Mouse (Mus musculus) thymus, postnatal 14 days (tissue): ENCODE measurements at regions not wholly inside any gene's neighbourhood (a gene's known extent, or its start where the extent isn't known, plus 50 kb on each side); places are given as distances from the start of the nearest gene placed in this dataset.

ENCODE experiments used
- DNase-seq: peaks from one replicate; pipeline ENCODE4 v3.0.0; 2021

DNA sequence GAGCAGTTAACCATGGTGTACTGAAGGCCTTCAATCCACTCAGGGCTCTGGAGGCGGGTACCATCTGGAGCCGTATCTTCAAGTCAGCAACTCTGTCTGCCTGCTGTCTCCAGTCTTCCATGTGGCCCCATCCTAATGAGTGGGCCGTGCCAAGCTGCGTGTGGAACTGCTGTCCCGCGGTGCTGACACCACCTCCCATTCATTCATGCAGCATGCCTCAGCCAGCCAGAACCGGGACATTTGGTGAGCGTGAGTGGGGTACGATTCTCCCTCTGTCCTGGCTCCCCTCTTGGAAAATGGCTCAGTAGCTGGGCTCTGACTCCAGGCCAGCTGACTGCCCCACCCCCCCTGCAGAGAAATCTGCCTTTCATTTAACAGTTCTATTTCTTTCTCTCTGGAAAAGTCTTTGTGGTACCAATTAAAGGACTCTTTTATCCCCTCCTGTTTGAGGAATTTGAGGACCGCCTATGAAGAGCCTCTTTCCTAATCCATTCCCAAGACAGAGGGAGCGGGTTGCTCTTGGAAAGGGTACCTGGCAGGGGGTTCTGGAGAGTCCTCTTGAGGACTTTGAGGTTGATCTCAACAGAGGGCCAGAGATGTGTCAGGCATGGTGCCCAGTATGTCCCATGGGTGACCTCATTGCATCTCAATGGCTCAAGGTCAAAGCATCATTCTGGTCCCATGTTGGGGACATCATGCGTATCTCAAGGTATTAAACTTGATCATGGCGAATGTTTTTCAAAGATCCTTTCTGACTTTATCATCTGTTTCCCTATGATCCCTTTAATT lies 55.5 kb upstream of the Brd7 start:
- DNase-seq: no peak

DNA sequence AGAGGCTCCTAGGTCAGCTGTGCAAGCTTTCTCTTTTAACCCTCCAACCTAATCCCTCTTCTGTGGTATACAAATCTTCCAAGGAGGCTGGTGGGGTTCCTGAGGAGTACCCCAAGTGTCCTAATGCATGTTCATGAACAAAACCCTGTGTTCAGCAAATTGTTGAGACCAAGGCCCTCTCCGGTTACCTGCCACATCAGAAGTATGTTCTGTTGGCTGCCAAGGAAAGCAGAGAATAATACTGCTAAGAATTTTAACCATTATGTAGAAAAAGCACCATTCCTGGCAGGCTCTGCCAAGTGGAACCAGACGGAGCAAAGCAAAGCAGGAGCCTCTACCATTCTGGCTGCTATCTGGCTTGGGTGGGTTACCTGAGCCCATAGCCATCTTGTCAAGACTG lies 61.3 kb upstream of the Brd7 start:
- DNase-seq: no peak

DNA sequence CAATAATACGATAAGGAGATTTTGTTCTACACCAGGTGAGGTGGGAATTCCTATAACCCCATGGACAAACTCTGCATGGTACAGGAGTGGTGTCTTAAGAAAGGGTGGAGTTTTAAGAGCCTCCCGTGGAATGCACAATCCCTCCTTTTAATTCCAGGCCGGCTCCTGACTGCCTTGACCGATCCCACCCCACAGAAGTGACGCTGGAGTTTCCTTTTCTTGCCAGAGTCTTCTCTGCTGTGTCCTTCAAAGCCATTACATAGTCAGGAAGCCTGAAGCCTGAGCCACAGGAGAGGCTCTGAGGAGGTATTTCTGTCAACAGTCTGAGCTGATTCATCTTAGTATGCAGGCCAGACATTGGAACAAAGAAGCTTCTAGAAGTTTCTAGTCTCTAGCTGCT lies 66.6 kb upstream of the Brd7 start:
- no peak for DNase-seq

DNA sequence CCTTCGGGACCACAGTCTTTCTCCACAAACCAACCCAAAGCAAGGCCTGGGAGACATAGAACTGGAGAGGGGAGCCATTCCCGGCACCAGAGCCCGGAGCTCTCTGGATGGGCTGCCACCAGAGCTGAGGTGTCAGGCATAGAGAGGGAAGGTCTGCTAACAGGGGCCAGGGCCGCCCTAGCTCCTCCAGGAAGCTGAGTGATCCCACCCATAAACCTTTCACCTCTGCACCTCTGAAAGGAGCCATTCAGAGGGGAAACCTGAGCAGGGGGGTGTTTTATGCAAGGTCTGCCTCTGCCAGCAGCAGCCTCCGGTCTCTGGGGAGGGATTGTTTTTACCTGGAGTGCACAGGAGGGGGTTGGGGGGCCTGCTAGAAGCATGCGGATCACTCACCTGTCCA lies 69.4 kb upstream of the Brd7 start:
- no peak for DNase-seq

DNA sequence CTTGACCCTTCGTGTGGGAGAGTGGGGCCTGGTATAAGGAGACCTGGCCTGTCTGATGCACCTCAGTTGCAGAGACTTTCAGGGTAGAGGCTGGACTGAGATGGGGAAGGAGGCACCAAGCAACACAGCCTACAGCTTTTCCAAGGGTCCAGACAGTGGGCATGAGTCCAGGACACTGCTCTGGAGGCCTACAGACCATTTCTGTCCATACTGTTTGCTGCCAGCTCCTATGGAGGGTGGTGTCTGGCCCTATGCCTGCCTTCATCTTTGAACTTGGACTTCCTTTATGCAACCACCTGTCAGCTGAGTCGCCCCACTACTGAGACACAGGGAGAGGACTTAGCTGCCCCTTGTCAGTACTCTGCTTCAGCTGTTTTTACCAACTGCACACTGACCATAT lies 73.7 kb upstream of the Brd7 start:
- DNase-seq: no peak

DNA sequence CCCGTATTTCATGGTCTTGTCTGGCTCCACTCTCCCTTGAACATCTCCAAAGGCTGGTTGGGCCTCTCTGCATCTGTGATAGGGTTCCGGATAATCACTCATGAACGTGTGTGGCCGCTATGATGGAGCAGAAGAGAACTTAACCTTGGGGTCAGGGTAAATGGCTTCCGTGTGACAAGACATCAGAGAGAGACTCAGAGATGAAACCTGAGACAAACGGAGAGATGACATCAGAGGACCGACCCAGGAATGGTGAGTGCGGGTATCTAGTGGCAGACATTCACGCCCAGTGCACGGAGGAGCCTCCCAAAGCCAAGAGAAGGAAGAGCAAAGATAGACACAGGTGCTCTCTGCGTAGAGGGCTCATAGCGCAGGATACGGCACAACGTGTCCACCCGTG lies 78.2 kb upstream of the Brd7 start:
- no peak for DNase-seq

DNA sequence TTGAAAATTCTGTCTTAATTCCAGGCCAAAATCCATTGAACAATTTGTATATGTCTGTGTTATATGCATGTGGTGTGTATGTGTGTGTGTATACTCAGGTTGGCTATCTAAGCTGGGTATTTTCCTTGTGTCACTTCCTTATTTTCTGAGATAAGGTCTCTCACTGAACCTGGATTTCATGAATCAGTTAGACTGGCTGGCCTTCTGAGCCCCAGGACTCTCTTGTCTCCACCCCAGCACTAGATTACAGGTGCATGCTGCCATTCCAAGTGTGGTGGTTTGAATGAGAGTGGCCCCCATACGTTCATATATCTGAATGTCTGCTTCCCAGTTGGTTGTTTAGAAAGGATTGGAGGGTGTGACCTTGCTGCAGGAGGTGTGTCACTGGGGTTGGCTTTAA lies 77.8 kb upstream of the Nkd1 start:
- no peak for DNase-seq

DNA sequence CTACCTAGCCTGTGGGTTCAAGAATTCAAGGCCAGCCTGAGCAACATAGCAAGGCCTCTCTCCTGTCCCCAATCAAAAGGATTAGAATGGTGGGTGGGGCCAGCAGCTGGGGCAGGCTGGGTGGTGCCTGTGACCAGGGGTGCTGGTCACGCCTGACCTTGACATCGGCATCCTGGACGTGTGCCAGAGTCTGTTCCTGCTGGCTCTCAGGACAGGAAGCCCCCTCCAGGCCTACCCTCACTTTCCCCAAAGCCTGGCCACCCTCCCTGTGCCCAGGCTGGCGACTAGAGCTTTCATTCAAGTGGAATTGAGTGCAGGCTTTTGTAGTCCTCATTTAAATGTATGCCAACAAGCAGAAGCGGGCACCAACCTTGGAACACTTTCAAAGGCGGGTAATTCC lies 73.7 kb upstream of the Nkd1 start:
- DNase-seq: no peak

DNA sequence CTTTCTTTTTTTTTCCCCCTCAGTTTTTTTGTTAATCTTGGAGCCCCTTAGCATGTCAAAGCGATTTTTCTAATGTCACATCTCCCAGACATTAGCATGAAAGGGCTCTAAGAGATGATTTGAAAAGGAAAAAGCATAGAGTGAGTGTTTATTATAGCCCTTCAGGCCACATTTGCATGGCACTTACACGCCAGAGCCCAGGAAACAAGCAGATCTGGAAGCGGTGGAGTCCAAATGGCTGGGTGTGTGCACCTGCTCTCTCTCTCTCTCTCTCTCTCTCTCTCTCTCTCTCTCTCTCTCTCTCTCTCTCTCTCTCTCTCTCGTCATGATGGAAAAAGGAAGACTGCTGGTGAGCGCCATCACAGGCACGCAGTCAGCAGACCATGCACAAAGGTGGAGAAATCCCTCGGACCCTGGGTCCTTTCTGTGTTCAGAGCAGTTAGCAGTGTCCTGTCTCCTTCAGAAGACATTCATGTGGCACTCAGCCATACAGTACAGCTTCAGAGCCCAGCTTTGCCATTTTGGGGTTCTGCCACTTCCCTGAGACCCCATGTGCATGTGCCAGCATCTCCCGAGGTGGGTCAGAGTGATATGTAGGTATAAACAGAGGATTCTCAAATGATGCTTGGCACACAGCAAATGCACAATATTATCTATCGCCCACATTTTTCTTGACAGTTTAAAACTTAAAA lies 73.2 kb upstream of the Nkd1 start:
- no peak for DNase-seq

DNA sequence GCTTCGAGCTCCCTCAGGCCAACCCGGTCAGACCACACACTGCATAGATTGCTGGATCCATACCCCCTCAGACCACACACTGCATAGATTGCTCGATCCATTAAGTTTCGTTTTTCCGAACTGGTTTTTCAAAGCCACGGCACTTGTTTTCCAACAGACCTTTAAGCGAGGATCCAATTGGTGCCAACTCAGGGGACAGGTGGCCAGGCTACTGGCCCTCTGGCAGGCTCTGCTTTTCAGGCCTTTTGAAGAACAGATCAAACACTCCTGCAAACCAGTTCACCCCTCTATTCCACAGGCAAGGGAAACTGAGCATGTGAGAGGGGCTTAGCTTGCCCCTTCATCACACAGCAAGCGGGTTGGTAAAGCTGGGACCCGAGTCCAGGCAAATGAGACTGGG lies 72.2 kb upstream of the Nkd1 start:
- DNase-seq: no peak

DNA sequence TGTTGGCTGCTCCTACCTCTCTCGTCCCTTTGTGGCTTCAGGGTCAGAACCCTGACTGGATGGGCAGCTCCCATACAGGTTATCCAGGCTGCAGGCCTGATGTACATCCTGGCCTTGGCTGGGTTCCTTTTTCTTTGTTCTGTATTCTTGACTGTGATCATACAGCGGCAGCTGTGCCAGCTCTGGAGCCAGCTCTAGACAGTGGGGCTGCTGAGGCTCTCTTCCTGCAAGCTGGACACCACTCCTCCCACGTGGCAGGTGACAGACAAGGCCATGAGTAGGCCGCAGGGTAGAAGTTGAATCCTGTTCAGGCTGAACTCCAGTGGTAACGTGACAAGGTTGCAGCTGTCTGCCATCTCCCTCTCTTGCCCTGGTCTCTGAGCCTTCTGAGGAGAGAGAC lies 71.6 kb upstream of the Nkd1 start:
- no peak for DNase-seq

DNA sequence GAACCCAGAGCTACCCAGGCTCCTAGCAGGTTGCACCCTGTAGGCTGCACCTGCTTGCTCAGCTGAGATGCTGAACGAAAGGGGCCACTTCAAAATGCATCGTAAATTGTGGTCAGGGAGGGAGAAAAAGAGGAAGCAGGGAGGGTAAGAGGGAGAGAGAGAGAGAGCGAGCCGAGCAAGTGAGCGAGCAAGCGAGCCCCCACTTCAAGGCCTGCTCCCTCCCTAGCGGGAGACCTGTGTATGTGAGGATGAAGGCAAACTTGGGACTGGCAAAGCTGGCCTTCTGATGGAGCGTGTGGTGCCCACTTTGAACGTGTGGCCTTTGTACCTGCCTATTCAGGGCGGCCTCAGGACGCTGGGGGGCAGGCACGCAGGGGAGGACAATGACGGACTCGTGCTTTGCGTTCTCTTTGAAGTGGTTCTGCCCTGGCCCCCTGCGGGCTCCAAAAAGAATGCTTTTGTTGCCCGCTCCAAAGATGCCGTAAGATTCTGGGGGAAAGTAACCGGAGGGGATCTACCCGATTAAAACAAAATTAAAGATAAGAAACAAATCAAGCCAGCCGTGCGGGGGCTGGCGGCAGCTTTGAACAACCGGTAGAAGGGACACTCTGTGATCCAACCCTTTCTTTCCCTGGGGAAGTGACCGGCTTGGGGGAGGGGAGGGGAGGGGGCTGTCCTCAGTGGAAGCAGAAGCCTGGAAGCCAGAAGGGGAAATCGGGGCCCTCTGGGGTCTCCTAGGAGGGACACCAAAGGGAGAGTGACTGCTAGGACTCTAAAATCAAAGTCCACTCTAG lies 70.1 kb upstream of the Nkd1 start:
- peak; percentile 57 for DNase-seq

DNA sequence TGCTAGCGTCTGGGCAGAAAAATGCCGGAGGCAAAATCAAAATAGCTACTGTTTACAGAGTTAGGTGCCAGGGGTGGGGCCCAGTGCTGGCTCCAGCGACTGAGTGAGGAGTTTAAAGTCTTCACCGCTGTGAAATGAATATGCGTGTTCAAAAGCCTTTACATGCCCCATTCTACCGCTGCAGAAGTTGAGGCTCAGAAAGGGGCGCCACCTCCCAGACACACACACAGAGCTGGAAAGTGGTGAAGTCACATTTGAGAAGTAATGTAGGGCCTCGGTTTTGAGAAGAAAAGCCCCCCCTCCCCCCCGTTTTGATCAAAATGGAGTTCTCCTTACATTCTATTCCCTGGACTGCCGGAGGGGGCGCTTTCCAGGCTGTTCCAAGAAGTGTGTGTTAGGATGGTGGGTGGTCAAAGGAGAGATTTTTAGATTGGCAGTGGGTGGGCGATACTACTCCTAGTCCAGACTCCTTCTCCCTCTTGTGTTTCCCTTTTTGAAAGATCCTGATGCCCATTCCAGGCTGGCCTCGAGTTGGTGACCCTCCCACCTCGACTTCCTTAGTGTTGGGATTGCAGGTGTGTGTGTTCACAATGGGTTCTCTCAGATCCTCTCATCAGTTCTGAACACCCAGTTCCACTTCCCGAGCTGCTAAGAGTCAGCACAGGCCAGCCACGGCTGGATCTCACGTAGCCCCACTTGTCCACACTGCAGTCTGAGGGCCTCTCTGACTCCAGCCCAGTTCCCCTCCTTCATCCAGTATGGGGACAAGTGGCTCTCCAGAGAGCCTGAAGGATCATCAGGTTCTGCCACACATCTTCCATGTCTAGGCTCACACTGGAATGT lies 69.3 kb upstream of the Nkd1 start:
- no peak for DNase-seq

DNA sequence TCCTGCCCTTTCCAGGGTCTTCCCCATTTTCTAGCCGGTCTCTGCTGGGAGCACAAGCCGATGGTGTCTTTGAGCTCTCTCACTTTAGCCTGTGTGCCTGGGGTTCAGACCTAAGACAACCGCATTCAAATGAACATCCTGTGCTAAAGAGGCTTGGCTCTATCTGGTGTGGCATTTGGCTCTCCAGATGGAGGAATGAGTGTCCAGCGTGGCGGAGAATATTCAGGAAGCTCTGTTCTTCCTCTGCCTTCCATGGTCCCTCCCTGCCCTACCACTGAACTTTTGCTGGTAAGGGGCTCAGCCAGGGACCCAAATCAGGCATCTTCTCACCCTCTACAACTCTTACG lies 68.7 kb upstream of the Nkd1 start:
- DNase-seq: no peak

DNA sequence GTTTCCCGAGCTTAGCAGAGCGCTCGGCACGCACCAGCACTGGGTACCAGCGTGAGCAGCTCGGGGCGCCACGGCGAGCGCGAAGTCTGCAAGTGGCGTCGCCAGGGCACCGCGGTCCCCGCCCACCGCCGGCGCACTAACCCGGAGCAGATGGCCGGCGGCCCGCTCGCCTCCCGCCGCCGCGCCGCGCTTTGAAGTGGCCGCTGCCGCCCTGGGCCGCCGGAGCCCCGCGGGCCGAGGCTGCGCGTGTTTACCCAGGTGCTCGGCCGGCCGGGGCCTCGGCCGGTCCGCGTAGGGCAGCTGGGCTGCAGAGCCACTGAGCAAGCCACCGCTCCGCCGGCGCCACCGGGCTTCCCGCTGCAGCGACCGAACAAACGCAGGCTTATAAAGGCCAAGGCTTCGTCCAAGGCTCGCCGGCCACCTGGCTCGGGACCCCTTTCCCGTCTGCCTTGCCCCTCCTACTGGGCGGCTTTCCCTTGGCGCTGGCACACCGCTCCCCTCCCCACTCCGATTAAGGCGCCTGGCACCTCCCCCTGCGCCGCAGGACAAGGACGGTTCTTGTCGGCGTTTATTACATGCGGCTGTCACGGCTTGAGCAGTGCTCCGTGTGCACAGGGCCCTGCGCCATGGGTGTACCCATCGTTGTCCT lies 67.0 kb upstream of the Nkd1 start:
- peak; percentile 39 for DNase-seq

DNA sequence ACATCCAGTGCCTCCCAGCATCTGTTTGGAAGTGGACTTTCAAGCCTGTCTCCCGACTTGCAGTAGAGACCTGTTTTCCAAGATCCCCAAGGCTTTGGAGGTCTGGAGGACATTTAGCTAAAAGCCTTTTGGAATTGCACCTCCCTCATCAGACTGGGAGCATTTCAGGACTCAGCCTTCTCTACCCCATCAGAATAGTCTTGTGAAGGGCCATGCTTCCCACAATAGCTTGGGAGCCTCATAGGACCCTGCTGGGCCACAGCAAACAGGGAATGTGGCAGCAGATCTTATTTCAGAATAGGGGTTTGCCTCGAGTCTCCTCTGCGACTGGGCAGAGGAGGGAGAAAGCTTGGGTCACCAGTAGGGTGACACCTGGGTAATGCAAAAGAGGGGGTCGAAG lies 66.2 kb upstream of the Nkd1 start:
- DNase-seq: no peak

DNA sequence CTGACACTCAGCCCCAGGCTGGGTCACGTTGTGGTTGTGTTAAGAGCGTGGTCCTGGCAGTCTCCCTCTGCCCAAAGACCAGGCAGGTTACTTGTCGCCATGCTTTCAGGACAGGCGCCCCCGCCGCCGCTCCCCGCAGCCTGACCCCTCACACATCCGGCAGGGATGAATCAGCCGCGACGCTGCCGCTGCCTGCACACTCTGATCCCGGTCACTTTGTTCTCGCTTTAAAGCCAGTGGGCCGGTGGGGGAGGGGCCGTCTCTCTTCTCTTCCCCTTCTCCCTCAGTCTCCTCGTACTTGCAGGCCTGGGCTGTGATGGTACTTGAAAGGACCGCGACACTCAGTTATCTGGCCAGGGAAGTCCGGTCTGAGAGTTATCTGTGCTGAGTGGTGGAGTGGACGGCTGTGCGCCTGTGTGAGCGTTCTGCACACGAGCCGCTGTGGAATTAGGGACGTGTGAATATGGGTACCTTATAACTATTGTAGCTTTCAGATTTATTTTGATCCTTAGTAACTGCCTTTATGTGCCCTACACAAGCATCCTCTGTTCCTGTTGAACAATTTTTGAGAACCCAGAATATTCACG lies 65.6 kb upstream of the Nkd1 start:
- DNase-seq: peak; percentile 24

DNA sequence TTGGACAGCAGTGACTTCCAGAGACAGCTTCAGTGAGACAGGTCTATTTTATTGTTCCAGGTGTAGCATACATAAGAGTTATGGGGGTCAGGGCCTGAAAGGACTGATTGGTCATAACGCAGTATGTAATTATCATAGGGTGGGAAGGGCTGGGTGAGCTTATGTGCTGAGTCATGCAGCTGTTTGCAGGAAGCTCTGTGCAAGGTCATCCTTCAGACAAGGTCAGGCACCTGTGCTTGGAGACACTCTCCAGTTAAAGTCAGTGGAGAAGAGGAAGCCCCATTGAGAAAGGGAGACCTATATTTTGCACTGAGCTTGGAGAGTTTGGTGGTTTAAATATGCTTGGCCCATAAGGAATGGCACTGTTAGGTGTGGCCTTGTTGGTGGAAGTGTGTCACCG lies 62.0 kb upstream of the Nkd1 start:
- no peak for DNase-seq

DNA sequence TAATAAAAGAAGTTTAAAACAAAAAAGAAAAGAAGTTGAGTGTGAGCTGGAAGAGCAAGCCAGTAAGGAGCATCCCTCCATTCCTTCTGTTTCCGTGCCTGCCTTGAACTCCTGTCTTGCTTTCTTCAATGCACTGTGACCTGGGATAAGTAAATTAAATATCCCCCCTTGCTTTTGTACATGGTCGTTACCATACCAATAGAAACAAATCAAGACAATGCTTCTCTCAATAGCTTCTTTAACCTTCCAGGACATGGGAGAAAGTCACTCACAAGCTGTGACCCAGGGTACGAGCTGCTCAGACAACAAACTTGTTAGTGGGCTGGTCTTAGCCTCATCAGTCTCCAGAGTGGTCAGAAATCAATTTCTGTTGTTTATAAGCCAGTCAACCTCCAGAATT lies 53.4 kb upstream of the Nkd1 start:
- DNase-seq: no peak

DNA sequence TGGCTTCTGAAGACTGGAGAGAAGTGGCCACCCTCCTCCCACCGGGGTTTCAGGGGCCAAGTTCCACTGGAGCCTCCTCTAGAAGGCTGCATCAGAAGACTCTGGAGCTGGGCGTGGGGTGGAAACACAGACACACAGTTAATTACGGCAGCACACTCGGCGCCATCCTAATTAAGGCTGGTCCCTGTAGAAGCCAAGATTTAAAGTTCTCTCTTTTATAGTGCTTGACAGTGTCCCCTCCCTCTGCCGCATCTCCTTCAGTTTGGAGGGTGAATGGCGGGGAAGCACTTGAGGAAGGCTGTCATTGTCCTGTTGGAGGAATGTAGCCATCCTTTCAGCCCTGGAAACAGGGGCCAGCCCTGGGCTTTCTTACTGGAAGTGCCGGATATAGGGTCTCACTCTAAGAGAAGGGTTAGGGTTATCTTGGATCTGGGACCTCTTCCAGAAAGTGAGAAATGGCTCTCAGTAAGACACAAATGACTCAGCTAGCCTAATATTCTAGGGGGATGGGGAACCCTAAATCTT lies 50.2 kb upstream of the Nkd1 start:
- no peak for DNase-seq
